Mouse (Mus musculus): ENCODE data around the gene Rbx1. TPM values are rescaled to one million over a fixed set of nuclear protein-coding genes. Genes with fewer than 3 reads are reported as not detected.
A peak's percentile ranks its signal among the peaks of the same experiment; 100 is the strongest.

The Rbx1 gene
- polyA plus RNA-seq, 1 experiment from 2014 or later: 466 TPM

- H3K9me3 ChIP-seq (ENCODE audit: control insufficient read depth, low read length): no peaks in the 10 kb centered on the region
- H3K27me3 ChIP-seq (ENCODE audit: control insufficient read depth, insufficient read depth, low read depth, low read length): no peaks in the 10 kb centered on the region
- H3K4me1 ChIP-seq (replicated peaks; ENCODE audit: control insufficient read depth, insufficient read depth, low read length): no peaks in the 10 kb centered on the region
- no peak for ATAC-seq (ENCODE audit: low read depth)
- no peak overlapping the region for H3K27ac ChIP-seq (ENCODE audit: low read length)
- no peak overlapping the region for H3K9ac ChIP-seq (ENCODE audit: low read length)
- H3K4me2 ChIP-seq (ENCODE audit: low read depth, low read length): no peak overlapping the region
- no peak overlapping the region for H3K4me3 ChIP-seq (ENCODE audit: low read length)
- H3K36me3 ChIP-seq (ENCODE audit: control insufficient read depth, insufficient read depth, low read length): 0 out of 2 replicates have a peak, but pooled peaks cover 3% of the 10 kb centered on the region
Measured at GRCm38 (mm10) chr15:81439236-81439635, 26.9 kb upstream of the Rbx1 start.

GRCm38 (mm10) chr15:81448463-81448862 lies 17.6 kb upstream of the Rbx1 start:
- no peak for ATAC-seq (ENCODE audit: low read depth)
- Histone ChIP-seq H3K36me3 (ENCODE audit: control insufficient read depth, insufficient read depth, low read length) (peaks cover 8% of the 10 kb centered on the region), H3K9ac (ENCODE audit: low read length) (no peak overlapping the region), H3K4me2 (ENCODE audit: low read depth, low read length) (no peak overlapping the region), H3K27ac (ENCODE audit: low read length) (no peak overlapping the region), H3K4me1 (replicated peaks; ENCODE audit: control insufficient read depth, insufficient read depth, low read length) (no peaks in the 10 kb centered on the region), H3K4me3 (ENCODE audit: low read length) (no peak overlapping the region), H3K27me3 (ENCODE audit: control insufficient read depth, insufficient read depth, low read depth, low read length) (no peaks in the 10 kb centered on the region), H3K9me3 (ENCODE audit: control insufficient read depth, low read length) (no peaks in the 10 kb centered on the region)
- WGBS: 25% methylated on average over 3 of the region's 3 CpGs

- Histone ChIP-seq H3K27me3 (ENCODE audit: control insufficient read depth, insufficient read depth, low read depth, low read length) (no peaks in the 10 kb centered on the region), H3K36me3 (ENCODE audit: control insufficient read depth, insufficient read depth, low read length) (peaks cover 4% of the 10 kb centered on the region), H3K9me3 (ENCODE audit: control insufficient read depth, low read length) (peaks cover 8% of the 10 kb centered on the region; the same call in 1 of the 2 replicates), H3K4me2 (ENCODE audit: low read depth, low read length) (no peak overlapping the region), H3K27ac (ENCODE audit: low read length) (no peak overlapping the region), H3K4me3 (ENCODE audit: low read length) (no peak overlapping the region), H3K9ac (ENCODE audit: low read length) (no peak overlapping the region), H3K4me1 (replicated peaks; ENCODE audit: control insufficient read depth, insufficient read depth, low read length) (peaks cover 4% of the 10 kb centered on the region; the same call in 1 of the 2 replicates)
- WGBS: 76% methylated on average over 7 of the region's 7 CpGs
- ATAC-seq (ENCODE audit: low read depth): no peak
Measured at GRCm38 (mm10) chr15:81461523-81461922, 4.6 kb upstream of the Rbx1 start.

- Histone ChIP-seq H3K4me2 (ENCODE audit: low read depth, low read length) (peak overlapping the region; percentile 81), H3K4me1 (replicated peaks; ENCODE audit: control insufficient read depth, insufficient read depth, low read length) (peaks cover 13% of the 10 kb centered on the region), H3K27me3 (ENCODE audit: control insufficient read depth, insufficient read depth, low read depth, low read length) (no peaks in the 10 kb centered on the region), H3K4me3 (ENCODE audit: low read length) (peak overlapping the region; percentile 76), H3K36me3 (ENCODE audit: control insufficient read depth, insufficient read depth, low read length) (peaks cover 8% of the 10 kb centered on the region; the same call in 1 of the 2 replicates), H3K9ac (ENCODE audit: low read length) (peak overlapping the region; percentile 89), H3K27ac (ENCODE audit: low read length) (peak overlapping the region; percentile 94), H3K9me3 (ENCODE audit: control insufficient read depth, low read length) (peaks cover 8% of the 10 kb centered on the region; the same call in 1 of the 2 replicates)
- 67% methylated on average over 12 of the region's 12 CpGs for WGBS
- no peak for ATAC-seq (ENCODE audit: low read depth)
Measured at GRCm38 (mm10) chr15:81465016-81465660, 958 bp upstream of the Rbx1 start.

GRCm38 (mm10) chr15:81466738-81467113 lies 630 bp downstream of the Rbx1 start:
- Histone ChIP-seq H3K4me1 (replicated peaks; ENCODE audit: control insufficient read depth, insufficient read depth, low read length) (peaks cover 13% of the 10 kb centered on the region), H3K4me3 (ENCODE audit: low read length) (peak overlapping the region; percentile 76), H3K27ac (ENCODE audit: low read length) (peak overlapping the region; percentile 70), H3K4me2 (ENCODE audit: low read depth, low read length) (peak overlapping the region; percentile 69), H3K36me3 (ENCODE audit: control insufficient read depth, insufficient read depth, low read length) (peaks cover 18% of the 10 kb centered on the region; the same call in 1 of the 2 replicates), H3K9me3 (ENCODE audit: control insufficient read depth, low read length) (peaks cover 6% of the 10 kb centered on the region; the same call in 1 of the 2 replicates), H3K9ac (ENCODE audit: low read length) (peak overlapping the region; percentile 74), H3K27me3 (ENCODE audit: control insufficient read depth, insufficient read depth, low read depth, low read length) (no peaks in the 10 kb centered on the region)
- ATAC-seq (ENCODE audit: low read depth): peak; percentile 53
- WGBS: 0% methylated on average over 15 of the region's 15 CpGs

- H3K27ac ChIP-seq (ENCODE audit: low read length): no peak overlapping the region
- peaks cover 35% of the 10 kb centered on the region for H3K36me3 ChIP-seq (ENCODE audit: control insufficient read depth, insufficient read depth, low read length)
- H3K9me3 ChIP-seq (ENCODE audit: control insufficient read depth, low read length): no peaks in the 10 kb centered on the region
- no peaks in the 10 kb centered on the region for H3K27me3 ChIP-seq (ENCODE audit: control insufficient read depth, insufficient read depth, low read depth, low read length)
- no peak overlapping the region for H3K4me2 ChIP-seq (ENCODE audit: low read depth, low read length)
- H3K9ac ChIP-seq (ENCODE audit: low read length): no peak overlapping the region
- WGBS: 73% methylated on average over 8 of the region's 8 CpGs
- ATAC-seq (ENCODE audit: low read depth): no peak
- H3K4me1 ChIP-seq (replicated peaks; ENCODE audit: control insufficient read depth, insufficient read depth, low read length): peaks cover 8% of the 10 kb centered on the region
- no peak overlapping the region for H3K4me3 ChIP-seq (ENCODE audit: low read length)
Measured at GRCm38 (mm10) chr15:81470735-81471134, 4.6 kb downstream of the Rbx1 start.

GRCm38 (mm10) chr15:81472256-81472655 lies 6.2 kb downstream of the Rbx1 start:
- Histone ChIP-seq H3K27ac (ENCODE audit: low read length) (no peak overlapping the region), H3K4me3 (ENCODE audit: low read length) (no peak overlapping the region), H3K9me3 (ENCODE audit: control insufficient read depth, low read length) (no peaks in the 10 kb centered on the region), H3K4me2 (ENCODE audit: low read depth, low read length) (no peak overlapping the region), H3K4me1 (replicated peaks; ENCODE audit: control insufficient read depth, insufficient read depth, low read length) (peaks cover 7% of the 10 kb centered on the region), H3K27me3 (ENCODE audit: control insufficient read depth, insufficient read depth, low read depth, low read length) (no peaks in the 10 kb centered on the region), H3K9ac (ENCODE audit: low read length) (no peak overlapping the region), H3K36me3 (ENCODE audit: control insufficient read depth, insufficient read depth, low read length) (peaks cover 35% of the 10 kb centered on the region)
- ATAC-seq (ENCODE audit: low read depth): no peak
- WGBS: 93% methylated on average over 5 of the region's 5 CpGs

- H3K4me1 ChIP-seq (replicated peaks; ENCODE audit: control insufficient read depth, insufficient read depth, low read length): no peaks in the 10 kb centered on the region
- H3K4me2 ChIP-seq (ENCODE audit: low read depth, low read length): no peak overlapping the region
- H3K9ac ChIP-seq (ENCODE audit: low read length): no peak overlapping the region
- H3K36me3 ChIP-seq (ENCODE audit: control insufficient read depth, insufficient read depth, low read length): peaks cover 26% of the 10 kb centered on the region
- no peaks in the 10 kb centered on the region for H3K27me3 ChIP-seq (ENCODE audit: control insufficient read depth, insufficient read depth, low read depth, low read length)
- no peak overlapping the region for H3K4me3 ChIP-seq (ENCODE audit: low read length)
- ATAC-seq (ENCODE audit: low read depth): no peak
- no peaks in the 10 kb centered on the region for H3K9me3 ChIP-seq (ENCODE audit: control insufficient read depth, low read length)
- 40% methylated on average over 3 of the region's 3 CpGs for WGBS
- H3K27ac ChIP-seq (ENCODE audit: low read length): no peak overlapping the region
Measured at GRCm38 (mm10) chr15:81475654-81476053, 9.6 kb downstream of the Rbx1 start.

GRCm38 (mm10) chr15:81476597-81476996 lies 10.5 kb downstream of the Rbx1 start:
- no peak for ATAC-seq (ENCODE audit: low read depth)
- Histone ChIP-seq H3K9me3 (ENCODE audit: control insufficient read depth, low read length) (no peaks in the 10 kb centered on the region), H3K4me3 (ENCODE audit: low read length) (no peak overlapping the region), H3K36me3 (ENCODE audit: control insufficient read depth, insufficient read depth, low read length) (peaks cover 17% of the 10 kb centered on the region), H3K9ac (ENCODE audit: low read length) (no peak overlapping the region), H3K27ac (ENCODE audit: low read length) (no peak overlapping the region), H3K4me2 (ENCODE audit: low read depth, low read length) (no peak overlapping the region), H3K4me1 (replicated peaks; ENCODE audit: control insufficient read depth, insufficient read depth, low read length) (no peaks in the 10 kb centered on the region), H3K27me3 (ENCODE audit: control insufficient read depth, insufficient read depth, low read depth, low read length) (no peaks in the 10 kb centered on the region)
- WGBS: 8% methylated on average over 2 of the region's 2 CpGs
